Mouse (Mus musculus): Measurements from ENCODE around the gene Lemd1. TPM values are rescaled to one million over a fixed set of nuclear protein-coding genes. Genes with fewer than 3 reads are reported as not detected.
"Not testable (repeated sequence)": the region's sequence is repeated elsewhere in the genome, so short reads cannot be mapped to it uniquely, and the experiment has no call there.

Lemd1 gene
- total RNA-seq, 2 experiments from 2014 or later, result not detected

DNA sequence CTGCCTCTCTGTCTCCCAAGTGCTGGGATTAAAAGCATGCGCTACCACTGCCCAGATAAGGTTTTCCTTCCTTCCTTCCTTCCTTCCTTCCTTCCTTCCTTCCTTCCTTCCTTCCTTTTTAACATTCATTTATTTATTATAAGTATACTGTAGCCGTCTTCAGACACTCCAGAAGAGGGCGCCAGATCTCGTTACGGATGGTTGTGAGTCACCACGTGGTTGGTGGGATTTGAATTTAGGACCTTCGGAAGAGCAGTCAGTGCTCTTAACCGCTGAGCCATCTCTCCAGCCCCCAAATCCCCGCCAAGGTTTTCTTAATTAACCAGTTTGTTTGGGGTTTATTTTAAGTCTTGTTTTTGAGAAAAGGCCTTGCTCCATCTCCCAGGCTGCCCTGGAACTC lies 28.6 kb upstream of the Lemd1 start:
- ATAC-seq (replicated peaks; ENCODE audit: poor library complexity, severe bottlenecking), result not testable (repeated sequence)

DNA sequence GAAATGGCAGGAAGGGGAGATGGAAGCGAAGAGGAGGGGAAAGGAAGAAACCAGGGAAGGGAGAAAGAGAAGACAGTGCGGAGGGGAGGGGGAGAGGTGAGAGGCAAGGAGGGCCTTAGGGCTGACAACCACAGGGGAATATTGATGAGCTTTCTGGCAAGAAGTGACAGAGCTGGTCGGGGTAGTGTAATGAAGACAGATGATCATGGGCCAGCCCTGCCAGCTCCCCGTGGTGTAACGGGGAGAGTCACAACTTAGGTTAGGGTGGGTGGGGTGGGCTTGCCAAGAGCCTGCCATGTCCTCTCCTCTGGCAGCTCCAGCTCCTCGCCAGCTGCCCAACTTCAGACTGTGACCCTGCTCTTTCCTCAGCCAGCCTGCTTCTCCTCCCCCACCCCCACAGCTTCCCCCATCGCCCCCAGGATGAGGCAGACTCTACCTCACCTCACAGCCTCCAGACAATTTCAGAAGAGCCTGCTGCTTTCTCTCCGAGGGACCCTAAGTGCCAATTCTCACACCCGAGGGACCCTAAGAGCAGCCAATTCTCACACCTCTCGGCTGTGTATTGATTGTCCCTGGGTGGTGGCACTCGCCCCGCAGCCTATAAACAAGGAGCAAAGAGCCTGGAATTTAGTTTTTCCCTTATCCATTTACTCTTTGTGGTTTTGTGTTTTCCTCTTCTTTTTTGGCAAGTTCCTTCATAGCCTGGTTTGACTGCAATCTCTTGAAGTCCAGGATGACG lies 26.3 kb upstream of the Lemd1 start:
- ATAC-seq (replicated peaks; ENCODE audit: poor library complexity, severe bottlenecking), result no peak

DNA sequence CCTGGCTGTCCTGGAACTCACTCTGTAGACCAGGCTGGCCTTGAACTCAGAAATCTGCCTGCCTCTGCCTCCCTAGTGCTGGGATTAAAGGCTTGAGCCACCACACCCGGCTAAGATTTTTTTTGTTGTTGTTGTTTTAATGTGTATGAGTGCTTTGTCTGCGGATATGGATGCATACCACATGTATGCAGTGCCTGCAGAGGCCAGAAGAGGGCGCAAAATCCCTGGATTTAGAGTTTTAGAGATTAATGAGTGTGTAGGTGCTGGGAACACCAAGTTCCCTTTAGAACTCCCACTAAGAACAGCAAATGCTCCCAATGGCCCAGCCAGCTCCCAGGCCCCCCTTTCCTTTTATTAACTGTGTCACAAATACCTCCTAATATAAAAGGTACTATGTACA lies 25.4 kb upstream of the Lemd1 start:
- peak; percentile 56; the same call in 1 of the 2 replicates for ATAC-seq (replicated peaks; ENCODE audit: poor library complexity, severe bottlenecking)

DNA sequence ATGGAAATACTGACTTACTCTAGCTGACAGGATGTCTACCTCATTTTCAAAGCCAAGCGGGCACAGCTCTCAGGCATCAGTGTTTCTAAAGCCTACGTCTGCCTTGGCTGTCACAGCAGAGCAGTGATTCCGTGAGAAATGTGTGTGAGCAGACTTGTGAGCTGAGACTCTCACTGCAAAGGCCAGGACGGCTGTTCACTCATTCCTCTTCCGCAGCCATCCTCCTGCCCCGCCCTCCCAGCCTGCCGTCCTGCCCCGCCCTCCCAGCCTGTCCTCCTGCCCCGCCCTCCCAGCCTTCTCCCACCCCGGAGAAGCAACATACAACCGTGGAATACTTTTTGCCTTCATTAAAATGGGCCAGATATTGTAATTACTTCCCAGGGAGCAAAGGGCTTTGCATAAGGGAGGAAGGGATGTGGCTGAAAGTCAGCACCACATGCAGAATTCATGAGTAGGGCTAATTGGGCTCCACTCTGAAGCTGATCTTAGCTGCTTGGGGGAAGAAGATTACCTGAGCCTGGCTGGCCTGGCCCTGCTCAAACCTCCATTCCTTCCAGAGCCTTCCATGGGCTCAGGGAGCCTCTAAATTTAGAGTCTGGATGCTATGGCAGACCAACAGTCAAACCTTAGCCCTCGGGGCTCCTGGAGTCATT lies 23.0 kb upstream of the Lemd1 start:
- peak; percentile 56 for ATAC-seq (replicated peaks; ENCODE audit: poor library complexity, severe bottlenecking)

DNA sequence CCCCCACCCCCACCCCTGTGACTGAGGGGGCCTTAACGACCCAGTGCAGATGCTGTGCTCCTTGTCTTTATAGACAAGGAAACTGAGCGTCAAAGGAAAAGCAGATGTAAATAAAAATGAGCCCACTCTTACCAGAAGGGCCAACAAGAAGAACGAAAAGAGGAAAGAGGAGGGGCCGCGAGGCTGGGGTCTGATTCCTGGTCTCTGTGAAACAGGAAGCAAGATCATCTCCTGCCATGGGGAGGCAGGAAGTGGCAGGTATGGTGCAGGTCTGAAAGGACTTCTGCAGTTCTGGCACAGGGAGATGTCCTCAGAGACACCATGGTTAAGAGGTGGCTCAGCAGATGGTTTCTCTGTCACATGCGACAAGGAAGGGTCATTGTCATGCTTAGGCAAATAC lies 20.5 kb upstream of the Lemd1 start:
- peak; percentile 53; the same call in 1 of the 2 replicates for ATAC-seq (replicated peaks; ENCODE audit: poor library complexity, severe bottlenecking)

DNA sequence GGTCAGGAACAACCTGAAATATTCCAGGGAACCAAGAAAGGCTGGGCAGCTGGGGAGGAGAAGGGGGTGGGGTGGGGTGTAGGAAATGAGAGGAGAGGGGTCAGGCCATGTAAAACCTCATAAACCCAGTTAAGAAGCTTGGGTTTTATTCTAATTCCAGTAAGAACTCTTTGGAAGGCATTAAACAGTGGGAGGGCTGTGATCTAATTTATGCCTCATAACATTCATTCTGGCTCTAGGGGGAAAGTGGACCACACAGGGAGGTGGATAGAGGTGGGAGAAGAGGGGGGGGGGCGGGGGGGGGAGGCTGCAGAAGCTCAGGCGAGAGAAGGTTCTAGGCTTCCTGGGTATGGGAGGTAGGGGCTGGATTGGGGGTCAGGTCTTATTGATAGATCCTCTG lies 19.6 kb upstream of the Lemd1 start:
- ATAC-seq (replicated peaks; ENCODE audit: poor library complexity, severe bottlenecking), result no peak

DNA sequence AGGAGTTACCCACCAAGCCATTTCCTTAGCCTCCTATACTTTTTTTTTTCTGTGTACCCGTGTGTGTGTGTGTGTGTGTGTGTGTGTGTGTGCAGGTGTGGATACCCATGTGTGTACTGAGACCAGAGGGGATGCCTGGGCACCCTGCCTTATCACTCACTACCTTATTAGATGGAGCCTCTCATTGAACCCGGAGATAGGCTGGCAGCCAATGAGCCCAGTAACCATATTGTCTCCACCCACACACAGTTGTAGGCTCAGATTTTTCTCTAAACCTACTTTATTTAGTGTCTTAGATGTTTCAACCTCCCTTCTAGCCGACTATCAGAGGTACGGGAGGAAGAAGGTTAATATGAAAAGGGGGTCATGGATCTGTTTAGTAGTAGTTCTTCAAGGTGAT lies 4.9 kb upstream of the Lemd1 start:
- no peak for ATAC-seq (replicated peaks; ENCODE audit: poor library complexity, severe bottlenecking)

DNA sequence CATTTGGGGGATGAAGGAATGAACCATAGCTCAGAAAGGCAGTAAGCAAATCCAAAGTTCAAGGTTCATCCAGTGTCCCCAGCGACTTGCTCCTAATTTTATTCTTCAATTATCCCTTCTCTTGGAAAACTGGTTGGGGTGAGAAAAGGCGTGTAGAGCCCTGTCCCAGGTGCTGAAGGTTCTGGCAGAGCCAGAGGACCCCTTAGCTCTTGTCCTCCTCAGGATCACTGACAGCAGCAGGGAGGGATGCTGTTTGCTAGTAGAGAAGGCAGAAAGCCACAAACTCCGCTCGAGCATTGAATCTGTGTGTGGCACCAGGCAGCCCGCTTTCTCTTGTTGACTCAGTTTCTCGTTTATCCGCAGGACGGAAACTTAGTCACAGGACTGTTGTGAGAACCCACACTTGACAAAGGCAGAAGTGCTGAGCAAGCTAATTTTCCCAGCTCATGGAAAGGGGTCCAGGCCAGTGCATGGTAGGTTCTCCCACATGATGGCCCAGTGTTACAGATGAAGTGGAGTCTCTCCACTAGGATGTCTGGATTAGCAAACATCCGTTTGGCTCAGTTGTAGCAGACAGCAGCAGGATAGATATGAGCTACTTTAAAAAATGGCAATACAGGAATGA lies 2.7 kb upstream of the Lemd1 start:
- ATAC-seq (replicated peaks; ENCODE audit: poor library complexity, severe bottlenecking), result no peak

DNA sequence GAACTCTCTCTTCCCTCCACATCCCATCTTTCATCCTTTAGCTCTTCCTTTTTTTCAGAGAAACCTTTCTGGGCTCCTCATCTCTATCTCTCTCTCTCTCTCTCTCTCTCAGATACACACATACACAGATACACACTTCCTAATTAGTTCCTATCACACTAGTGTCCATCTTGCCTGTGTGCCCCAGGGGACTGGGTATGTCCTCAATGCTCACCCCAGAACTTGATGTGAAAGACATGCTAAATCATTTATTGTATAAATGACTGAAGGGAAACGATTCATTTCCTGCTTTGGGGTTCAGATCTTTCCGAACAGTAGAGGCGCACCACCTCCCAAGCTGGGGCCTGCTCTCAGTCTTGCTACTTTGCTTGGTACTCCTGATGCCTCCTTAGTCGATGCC lies 2.0 kb upstream of the Lemd1 start:
- no peak for ATAC-seq (replicated peaks; ENCODE audit: poor library complexity, severe bottlenecking)

DNA sequence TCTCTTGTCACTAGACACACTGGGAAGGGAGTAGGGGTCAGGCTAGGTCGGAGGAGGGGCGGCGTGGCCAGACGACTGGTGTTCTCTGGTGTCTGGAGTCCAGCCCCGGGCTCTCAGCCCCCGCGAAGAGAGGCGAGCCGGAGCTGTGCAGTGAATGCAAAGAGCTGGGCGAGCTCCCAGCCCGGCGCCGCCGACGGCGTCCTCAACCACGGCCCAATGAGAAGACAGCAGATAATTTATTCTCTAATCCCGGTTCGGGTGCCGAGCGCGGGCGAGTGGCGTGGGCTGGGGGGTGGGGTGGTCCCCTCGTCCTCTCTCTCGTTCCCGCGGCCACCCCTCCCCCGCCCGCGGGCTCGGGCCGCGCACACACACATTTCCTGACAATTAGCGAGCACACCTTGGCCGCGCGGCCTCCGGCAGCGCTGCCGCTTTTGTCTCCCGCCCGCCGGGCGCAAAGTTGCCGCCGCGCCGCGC lies 1.2 kb upstream of the Lemd1 start:
- ATAC-seq (replicated peaks; ENCODE audit: poor library complexity, severe bottlenecking), result peak; percentile 28

DNA sequence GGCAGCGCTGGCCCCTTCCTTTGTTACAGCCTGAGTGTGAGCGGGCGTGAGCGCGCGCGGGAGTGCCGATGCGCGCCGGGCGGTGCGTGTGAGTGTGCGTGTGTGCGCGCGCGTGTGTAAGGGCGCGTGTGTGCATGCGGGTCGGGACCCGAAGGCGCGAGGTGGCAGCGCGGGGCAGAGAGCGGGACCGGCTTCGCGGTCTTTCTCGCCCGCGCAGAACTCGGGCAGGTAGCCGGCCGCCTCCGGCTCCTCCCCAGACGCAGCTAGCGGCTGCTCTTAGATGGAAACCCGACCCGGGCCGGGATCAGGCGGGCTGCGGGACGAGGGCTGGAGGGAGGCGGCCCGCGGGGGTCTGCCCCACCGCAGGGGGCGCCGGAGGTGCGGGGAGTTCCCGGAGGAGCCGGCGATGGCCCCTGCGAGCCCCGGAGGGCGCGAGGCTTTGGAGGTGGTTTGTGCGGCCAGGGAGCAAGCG lies 574 bp upstream of the Lemd1 start:
- no peak for ATAC-seq (replicated peaks; ENCODE audit: poor library complexity, severe bottlenecking)

DNA sequence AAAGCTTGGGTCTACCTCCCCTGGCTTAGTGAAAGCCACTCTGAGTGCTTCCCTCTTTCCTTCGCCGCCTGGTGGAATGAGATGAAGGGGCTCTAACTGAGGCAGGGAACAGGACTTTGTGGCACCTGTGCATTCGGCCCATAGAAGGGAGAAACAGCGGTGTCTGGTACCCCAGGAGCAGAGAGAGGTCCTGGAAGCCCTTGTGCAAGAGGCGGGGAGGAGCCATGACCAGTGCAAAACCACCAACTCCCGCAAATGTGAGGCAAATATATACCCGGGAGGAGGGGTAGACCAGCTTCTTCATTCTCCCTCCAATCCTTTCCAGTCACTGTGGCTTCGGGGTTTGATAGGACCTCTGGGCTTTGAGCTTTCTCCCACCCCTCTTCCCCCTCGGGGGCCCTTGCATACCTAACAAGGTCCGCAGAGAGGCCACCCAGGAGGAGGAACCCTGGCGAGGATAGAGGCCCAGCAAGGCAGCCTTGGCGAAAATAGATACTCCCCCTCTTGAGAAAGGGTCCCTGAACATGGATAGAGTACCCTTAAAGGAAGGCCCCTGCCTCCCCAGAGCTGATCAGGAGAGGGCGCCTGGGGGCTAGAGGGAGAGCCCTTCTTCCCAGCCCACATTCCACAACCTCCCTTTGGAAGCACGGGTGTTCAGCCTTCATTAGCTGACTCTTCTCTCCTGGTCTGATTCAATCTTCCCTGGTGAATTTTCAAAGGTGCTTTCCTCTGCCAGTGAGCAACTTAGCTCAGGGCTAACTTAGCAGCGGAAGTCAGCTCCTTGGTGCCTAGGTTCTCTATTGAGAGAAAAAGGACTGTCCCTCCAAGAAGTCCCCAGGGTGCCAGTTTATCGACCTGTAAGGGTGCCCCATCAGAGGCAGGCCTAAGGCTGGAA lies 802 bp downstream of the Lemd1 start:
- peak; percentile 43; the same call in 1 of the 2 replicates for ATAC-seq (replicated peaks; ENCODE audit: poor library complexity, severe bottlenecking)

DNA sequence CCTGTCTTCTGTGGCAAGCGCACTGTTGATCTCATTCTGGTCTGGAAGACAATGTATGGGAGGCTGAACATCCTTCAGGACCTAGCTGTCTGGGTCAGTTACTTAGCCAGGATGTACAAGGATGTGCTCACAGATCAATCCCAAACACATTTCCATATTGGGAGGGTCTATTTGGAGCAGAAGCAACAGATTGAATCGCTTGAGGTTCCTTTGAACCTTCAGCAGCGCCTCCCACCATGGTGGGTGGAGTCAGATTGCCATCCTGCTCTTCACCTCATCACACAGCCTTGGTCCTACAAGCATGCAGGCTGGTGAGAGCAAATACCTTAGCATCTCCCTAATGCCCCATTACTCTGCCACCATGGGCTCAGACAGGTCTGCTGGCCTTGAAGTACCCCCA lies 2.6 kb downstream of the Lemd1 start:
- no peak for ATAC-seq (replicated peaks; ENCODE audit: poor library complexity, severe bottlenecking)

DNA sequence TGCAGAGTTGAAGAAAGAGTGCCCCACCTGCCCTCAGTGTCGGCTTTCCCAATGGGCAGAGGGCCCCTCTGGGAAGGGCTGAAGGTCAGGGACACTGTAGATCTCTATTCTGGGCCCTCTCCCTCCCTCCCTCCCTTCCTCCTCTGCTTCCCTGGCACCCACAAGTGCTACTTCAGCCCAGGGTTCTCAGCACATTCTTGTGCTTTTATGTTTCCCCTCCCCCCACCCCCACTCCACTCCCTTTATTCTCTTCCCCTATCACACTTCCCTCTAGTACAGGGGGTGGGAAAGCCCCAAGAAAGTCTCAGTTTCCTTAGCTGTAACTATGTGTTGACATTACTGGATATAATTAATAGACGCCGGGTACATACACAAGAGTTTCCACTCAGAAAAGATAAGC lies 3.4 kb downstream of the Lemd1 start:
- no peak for ATAC-seq (replicated peaks; ENCODE audit: poor library complexity, severe bottlenecking)

DNA sequence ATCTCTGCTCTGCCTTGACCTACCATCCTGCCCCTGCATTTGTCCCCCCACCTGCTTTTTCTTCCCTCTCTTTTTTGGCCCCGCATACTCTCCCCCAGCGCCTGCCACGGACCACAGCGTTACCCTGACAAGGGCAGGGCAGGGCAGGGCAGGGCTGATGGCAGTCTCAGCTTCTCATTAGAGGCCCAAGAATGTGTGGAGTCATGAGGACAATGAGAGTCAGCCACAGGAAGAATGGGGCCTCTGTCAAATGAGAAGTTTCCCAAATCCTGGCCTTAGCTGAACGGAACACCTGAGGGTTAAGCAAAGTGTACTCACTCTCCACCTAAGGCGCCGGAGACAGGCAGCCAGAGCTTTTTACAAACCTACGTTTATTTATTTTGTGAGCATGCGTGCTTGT lies 3.9 kb downstream of the Lemd1 start:
- no peak for ATAC-seq (replicated peaks; ENCODE audit: poor library complexity, severe bottlenecking)

DNA sequence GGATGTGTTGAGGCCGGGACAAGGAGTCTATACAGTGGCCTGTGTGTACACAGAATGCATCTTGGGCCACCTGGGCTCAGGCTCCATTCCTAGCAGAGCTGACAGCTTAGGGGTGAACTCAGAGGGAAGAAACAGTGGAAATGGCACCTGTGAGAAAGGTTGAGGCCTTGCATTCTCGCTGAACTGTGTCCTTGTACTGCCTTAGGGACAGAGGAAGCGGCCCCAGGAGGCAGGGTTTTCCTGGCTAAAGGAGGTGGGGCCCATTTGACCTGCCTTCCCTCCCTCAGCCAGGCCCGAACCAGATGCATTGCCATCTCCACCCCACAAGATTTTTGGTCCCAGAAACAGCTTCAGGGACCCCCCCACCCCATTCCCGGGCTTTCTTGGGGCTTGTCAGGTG lies 4.5 kb downstream of the Lemd1 start:
- ATAC-seq (replicated peaks; ENCODE audit: poor library complexity, severe bottlenecking), result no peak

DNA sequence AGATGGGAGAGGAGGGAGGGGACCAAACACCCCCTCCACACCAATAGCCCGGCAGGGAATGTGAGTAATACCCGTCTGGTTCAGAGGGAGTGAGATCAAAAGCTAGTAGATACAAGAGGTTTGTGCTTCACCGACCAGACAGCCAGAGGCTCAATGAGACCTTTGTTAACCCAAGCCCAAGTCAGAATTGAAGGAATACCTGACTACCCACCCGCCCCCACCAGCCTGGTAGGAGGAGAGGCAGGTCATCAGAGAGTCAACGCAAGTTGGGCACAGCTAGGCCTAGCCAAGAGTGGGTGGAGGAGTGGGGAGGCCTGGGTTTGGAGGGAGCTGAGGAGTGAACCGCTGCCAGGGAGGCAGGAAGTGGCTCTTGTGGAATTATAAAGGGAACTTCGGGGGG lies 5.1 kb downstream of the Lemd1 start:
- ATAC-seq (replicated peaks; ENCODE audit: poor library complexity, severe bottlenecking), result no peak

DNA sequence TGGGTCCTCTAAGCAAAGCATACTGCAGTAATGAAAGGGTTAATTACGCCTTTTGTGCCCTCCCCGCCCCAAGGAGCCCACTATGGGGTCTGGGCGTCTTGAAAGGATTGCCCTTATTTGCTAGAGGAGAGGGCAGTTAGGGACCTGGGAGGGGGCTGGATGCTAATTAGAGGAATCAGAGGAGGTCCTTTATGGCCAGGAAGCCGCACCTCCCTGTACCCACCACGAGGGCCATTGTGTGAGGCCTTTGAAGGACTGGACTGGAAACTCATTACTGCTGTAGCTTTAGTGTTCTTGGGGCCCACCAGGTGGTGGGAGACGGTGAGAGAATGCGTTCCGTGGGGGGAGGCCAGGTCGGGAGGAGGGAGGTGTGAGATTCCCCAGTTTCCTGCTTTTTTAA lies 6.4 kb downstream of the Lemd1 start:
- ATAC-seq (replicated peaks; ENCODE audit: poor library complexity, severe bottlenecking), result no peak

DNA sequence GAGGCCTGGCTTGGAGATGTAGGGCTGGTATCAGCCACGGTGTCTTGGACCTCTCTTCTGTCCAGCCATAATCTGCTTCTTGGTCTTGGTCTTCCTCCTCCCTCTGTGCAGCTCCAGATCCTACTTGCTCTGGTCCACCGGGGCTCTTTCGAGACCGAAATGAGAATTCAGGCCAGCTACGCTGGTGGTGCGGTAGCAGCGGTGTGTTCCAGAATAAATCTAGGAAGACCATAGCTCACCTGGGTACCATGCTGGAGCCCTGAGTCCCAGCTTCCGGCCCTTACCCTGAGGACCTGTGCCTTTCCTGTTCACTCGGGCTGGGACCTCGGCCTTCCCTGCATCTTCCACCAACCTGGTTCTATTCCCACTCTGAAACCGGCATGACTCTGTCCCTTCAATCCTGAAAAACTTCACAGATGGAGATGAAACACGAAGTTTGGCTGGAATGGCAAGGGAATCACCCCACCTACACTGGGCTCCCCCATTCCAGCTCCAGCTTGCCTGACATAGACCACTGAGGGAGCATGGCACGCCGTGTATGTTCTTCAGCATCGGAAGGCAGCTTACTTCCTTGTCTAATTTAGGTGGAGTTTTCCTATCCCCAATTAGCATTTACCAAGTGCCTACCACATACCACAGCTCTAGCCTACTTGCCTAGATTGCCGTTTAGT lies 7.3 kb downstream of the Lemd1 start:
- ATAC-seq (replicated peaks; ENCODE audit: poor library complexity, severe bottlenecking), result no peak

DNA sequence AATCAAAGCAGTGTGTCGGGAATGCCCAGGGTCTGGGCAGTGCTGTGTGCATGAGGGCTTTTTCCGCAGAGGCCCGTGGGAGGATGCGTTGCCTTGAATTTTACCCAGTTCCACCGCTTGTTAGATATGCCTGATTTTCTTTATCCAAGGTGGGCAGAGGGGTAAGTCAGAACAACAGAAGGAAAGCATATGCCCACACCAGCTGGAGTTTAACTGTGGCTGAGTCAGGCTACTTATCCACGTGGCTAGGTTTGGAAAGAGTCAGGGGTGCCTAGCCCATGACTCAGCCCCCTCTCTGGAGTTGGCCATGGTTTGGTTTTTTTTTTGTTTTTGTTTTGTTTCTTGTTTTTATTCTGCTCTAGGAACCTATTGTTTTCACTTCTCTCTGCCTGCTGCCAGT lies 8.0 kb downstream of the Lemd1 start:
- no peak for ATAC-seq (replicated peaks; ENCODE audit: poor library complexity, severe bottlenecking)
